Mouse (Mus musculus): ENCODE results near the gene Slc19a3. TPM values are rescaled to one million over a fixed set of nuclear protein-coding genes. Genes with fewer than 3 reads are reported as not detected.

The Slc19a3 gene
- 0.51 and 0.80 TPM in 2 replicates for polyA plus RNA-seq (2014; fragmentation: Nextera tagmentation; extraction: Ambion mirVana)

DNA sequence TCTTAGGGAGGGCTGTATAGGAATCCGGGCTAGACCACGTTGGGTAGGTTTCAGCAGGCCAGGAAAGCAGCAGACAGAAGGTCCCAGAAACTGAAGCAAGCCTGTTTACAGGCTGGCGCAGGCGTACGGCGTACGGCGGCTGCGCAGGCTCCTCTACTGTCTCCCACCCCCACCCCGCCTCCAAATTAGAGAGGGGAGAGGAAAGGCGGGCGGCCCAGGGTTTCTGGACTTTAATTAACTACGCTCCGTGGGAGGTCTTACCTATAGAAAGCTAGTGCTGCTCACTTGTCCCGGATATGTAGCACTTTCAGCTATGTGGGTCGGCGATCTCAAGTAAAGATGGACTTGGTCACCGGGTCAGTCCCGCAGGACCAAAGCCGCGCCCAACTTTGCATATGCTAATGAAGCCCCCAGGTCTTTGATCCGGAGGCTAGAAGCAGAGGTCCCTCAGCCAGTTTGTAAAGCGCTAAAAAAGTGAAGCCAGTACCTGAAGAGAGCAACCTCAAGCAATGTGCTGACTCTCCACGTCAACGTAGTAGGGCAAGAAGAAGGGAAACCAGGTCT, at the start of gene Slc19a3:
Gene Slc19a3 (minus strand): TSS at position 340 of the 564 bp plus-strand sequence.
- TF ChIP-seq CTCF (IDR thresholded peaks at IDR 0.05; ENCODE audit: low read depth) = no peak
- peak; percentile 97 for ATAC-seq (ENCODE audit: insufficient read depth)
- no peaks in the 10 kb centered on the region for H3K9me3 ChIP-seq (ENCODE audit: low read depth, low read length)
- 1% methylated on average over 25 of the region's 25 CpGs for WGBS
- peak within 1 kb of the TSS; percentile 73 for H3K4me2 ChIP-seq
- peak; percentile 80 for DNase-seq
- peak within 1 kb of the TSS; percentile 59 for H3K9ac ChIP-seq
- H3K27ac ChIP-seq (ENCODE audit: low read depth) = no peak within 1 kb of the TSS
- no peaks in the 10 kb centered on the region for H3K36me3 ChIP-seq (ENCODE audit: insufficient read depth)
- H3K4me1 ChIP-seq (ENCODE audit: insufficient read depth) = no peaks in the 10 kb centered on the region
- H3K27me3 ChIP-seq (ENCODE audit: insufficient read depth, low read length) = no peaks in the 10 kb centered on the region
- H3K4me3 ChIP-seq (ENCODE audit: low read depth, low read length) = peak within 1 kb of the TSS; percentile 48

DNA sequence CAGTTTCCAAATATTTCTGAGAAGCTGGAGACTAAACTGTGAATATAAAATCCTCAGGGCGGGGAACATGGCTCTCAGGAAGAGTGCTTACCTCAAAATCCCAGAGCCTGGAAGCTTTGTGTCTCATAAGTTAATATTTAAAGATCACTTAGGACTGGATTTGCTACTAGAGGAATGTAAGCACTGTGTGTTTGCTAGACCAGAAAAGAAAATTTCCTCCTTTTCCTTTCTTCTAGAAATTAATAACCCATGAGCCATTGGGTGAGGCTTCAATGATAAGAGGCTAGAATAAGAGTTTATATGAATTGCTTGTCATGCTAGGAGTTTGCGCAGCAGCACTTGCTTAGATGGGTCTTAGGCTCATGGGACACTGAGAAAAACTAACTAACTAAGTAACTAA, 46.5 kb upstream of the Slc19a3 start:
- ATAC-seq (ENCODE audit: insufficient read depth) = peak; percentile 28
- 52% methylated on average over 2 of the region's 2 CpGs for WGBS
- H3K27ac ChIP-seq (ENCODE audit: low read depth) = no peak overlapping the region
- H3K9me3 ChIP-seq (ENCODE audit: low read depth, low read length) = no peaks in the 10 kb centered on the region
- no peak overlapping the region for H3K4me3 ChIP-seq (ENCODE audit: low read depth, low read length)
- H3K27me3 ChIP-seq (ENCODE audit: insufficient read depth, low read length) = no peaks in the 10 kb centered on the region
- H3K4me1 ChIP-seq (ENCODE audit: insufficient read depth) = no peaks in the 10 kb centered on the region
- H3K9ac ChIP-seq = no peak overlapping the region
- DNase-seq = peak; percentile 37
- H3K4me2 ChIP-seq = no peak overlapping the region
- no peaks in the 10 kb centered on the region for H3K36me3 ChIP-seq (ENCODE audit: insufficient read depth)
- no peak for TF ChIP-seq CTCF (IDR thresholded peaks at IDR 0.05; ENCODE audit: low read depth)

DNA sequence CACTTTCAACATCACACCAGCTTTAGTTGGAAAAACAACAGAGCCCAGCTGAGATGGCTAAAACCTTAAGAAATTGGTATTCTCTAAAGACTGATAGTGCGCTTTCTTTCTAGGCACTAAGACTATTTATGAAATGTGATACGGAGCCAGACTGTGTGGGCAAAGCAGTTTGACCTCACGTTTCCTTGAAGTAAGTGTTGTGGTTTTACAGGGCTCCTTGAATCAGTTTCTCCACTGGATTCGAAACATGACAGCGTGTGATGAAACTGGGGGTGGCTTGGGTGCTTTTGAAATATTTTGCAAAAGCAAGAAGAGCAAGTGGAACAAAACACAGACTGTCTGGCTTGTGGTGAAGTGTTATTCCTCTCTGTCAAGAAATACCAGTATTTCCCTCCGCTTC, 38.8 kb upstream of the Slc19a3 start:
- Histone ChIP-seq H3K4me1 (ENCODE audit: insufficient read depth) (no peaks in the 10 kb centered on the region), H3K27me3 (ENCODE audit: insufficient read depth, low read length) (no peaks in the 10 kb centered on the region), H3K4me2 (no peak overlapping the region), H3K36me3 (ENCODE audit: insufficient read depth) (no peaks in the 10 kb centered on the region), H3K9me3 (ENCODE audit: low read depth, low read length) (no peaks in the 10 kb centered on the region), H3K27ac (ENCODE audit: low read depth) (no peak overlapping the region), H3K4me3 (ENCODE audit: low read depth, low read length) (no peak overlapping the region), H3K9ac (no peak overlapping the region)
- ATAC-seq (ENCODE audit: insufficient read depth) (no peak), DNase-seq (no peak)
- TF ChIP-seq CTCF (IDR thresholded peaks at IDR 0.05; ENCODE audit: low read depth) = no peak
- WGBS = 60% methylated on average over 6 of the region's 6 CpGs

DNA sequence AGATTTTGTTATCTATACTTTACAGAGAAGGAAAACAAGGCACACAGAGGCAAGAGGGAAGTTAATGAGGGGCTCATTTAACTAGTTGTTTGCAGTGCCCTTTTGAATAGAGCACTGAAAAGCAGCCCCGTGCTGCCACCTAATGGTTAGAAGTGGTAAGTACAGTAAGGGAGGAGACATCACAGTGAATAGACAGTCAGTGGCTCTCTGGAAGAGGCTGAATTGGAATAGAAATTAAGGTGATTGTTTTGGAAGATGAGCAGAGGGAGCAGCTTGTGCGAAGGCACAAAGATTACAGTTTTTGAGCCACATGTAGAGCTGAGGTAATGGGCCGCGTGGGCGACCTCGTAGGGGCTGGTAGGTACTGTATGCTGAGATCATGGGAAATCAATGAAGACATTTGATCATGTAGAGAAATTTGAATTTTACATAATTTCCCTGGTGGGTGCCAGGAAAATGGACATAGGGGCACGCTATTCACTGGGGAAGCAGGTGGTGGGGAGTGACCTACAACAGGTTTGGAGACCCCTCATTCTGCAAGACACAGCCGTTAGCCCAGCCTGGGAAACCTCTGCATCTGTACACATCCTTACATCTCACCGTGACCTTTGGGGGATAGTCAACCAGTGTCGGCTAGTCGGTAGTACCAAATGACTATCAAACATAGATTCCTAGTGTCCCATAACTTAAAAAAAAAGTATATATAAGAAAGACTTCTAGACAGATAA, 38.1 kb upstream of the Slc19a3 start:
- 44% methylated on average over 11 of the region's 11 CpGs for WGBS
- ATAC-seq (ENCODE audit: insufficient read depth) = peak; percentile 82; the same call in 1 of the 2 replicates
- peak; percentile 86 for TF ChIP-seq CTCF (IDR thresholded peaks at IDR 0.05; ENCODE audit: low read depth)
- no peaks in the 10 kb centered on the region for H3K27me3 ChIP-seq (ENCODE audit: insufficient read depth, low read length)
- H3K27ac ChIP-seq (ENCODE audit: low read depth) = no peak overlapping the region
- H3K4me1 ChIP-seq (ENCODE audit: insufficient read depth) = no peaks in the 10 kb centered on the region
- H3K9ac ChIP-seq = peak overlapping the region; percentile 29; the same call in 1 of the 2 replicates
- H3K36me3 ChIP-seq (ENCODE audit: insufficient read depth) = no peaks in the 10 kb centered on the region
- peak overlapping the region; percentile 55 for H3K4me2 ChIP-seq
- H3K9me3 ChIP-seq (ENCODE audit: low read depth, low read length) = no peaks in the 10 kb centered on the region
- no peak overlapping the region; the same call in 1 of the 2 replicates for H3K4me3 ChIP-seq (ENCODE audit: low read depth, low read length)
- DNase-seq = peak; percentile 88

DNA sequence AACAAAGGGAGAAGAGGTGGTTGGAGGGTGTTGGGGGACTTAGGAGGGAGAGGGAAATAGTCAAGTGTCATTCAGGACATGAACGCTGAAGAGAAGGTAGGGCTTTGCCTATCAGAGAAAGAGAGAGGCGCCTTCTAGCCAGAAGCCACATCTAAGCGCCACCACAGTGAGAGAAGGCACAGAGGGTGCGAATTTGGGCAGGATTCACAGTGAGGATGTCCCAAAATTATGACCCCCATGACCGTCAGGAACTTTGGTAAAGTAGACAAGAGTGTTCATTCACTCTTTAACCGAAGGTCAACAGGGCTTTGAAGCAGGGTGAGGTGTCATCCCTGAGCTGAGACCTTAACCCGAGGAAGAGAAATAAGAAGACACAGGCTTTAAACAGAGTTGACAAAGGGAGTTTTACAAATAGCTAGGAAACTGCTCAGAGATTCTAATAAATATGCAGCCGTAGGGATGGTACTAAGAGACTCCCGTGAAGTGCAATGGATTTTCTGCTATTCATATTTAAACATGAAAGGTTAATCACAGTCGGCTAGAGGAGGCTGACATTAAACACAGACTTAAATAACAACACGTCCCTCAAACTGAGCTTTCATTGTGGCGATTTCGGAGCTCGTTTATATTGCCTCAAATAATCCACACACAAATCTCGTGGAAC, 37.4 kb upstream of the Slc19a3 start:
- Histone ChIP-seq H3K9me3 (ENCODE audit: low read depth, low read length) (no peaks in the 10 kb centered on the region), H3K27ac (ENCODE audit: low read depth) (no peak overlapping the region), H3K4me2 (peak overlapping the region; percentile 55), H3K27me3 (ENCODE audit: insufficient read depth, low read length) (no peaks in the 10 kb centered on the region), H3K4me1 (ENCODE audit: insufficient read depth) (no peaks in the 10 kb centered on the region), H3K9ac (peak overlapping the region; percentile 29; the same call in 1 of the 2 replicates), H3K36me3 (ENCODE audit: insufficient read depth) (no peaks in the 10 kb centered on the region), H3K4me3 (ENCODE audit: low read depth, low read length) (no peak overlapping the region; the same call in 1 of the 2 replicates)
- WGBS = 33% methylated on average over 15 of the region's 15 CpGs
- DNase-seq (no peak), ATAC-seq (ENCODE audit: insufficient read depth) (peak; percentile 17; the same call in 1 of the 2 replicates)
- no peak for TF ChIP-seq CTCF (IDR thresholded peaks at IDR 0.05; ENCODE audit: low read depth)

DNA sequence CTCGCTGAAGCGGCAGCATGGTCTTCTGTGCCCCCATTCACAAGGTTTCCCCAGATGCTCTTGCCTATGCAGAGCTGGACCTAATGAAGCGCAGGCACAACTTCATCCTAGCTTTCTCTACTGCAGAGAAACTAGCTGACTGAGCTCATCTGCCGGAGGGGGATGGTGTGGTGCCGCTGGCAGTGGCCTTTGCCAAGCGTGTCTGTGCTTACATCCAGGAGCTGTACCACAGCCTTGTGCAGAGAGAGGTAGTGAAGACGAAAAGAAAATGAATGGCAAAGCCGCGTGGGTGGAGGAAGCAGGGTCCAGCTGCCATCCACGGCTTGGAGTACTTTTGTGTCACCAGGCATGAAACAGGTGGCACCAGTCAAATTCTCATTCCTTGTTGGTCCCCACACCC, 29.0 kb upstream of the Slc19a3 start:
- no peak for ATAC-seq (ENCODE audit: insufficient read depth)
- Histone ChIP-seq H3K36me3 (ENCODE audit: insufficient read depth) (no peaks in the 10 kb centered on the region), H3K9me3 (ENCODE audit: low read depth, low read length) (no peaks in the 10 kb centered on the region), H3K27me3 (ENCODE audit: insufficient read depth, low read length) (no peaks in the 10 kb centered on the region), H3K4me2 (no peak overlapping the region), H3K27ac (ENCODE audit: low read depth) (no peak overlapping the region), H3K4me1 (ENCODE audit: insufficient read depth) (no peaks in the 10 kb centered on the region), H3K9ac (no peak overlapping the region), H3K4me3 (ENCODE audit: low read depth, low read length) (no peak overlapping the region)
- no peak for TF ChIP-seq CTCF (IDR thresholded peaks at IDR 0.05; ENCODE audit: low read depth)
- WGBS = 79% methylated on average over 10 of the region's 10 CpGs
- no peak for DNase-seq

DNA sequence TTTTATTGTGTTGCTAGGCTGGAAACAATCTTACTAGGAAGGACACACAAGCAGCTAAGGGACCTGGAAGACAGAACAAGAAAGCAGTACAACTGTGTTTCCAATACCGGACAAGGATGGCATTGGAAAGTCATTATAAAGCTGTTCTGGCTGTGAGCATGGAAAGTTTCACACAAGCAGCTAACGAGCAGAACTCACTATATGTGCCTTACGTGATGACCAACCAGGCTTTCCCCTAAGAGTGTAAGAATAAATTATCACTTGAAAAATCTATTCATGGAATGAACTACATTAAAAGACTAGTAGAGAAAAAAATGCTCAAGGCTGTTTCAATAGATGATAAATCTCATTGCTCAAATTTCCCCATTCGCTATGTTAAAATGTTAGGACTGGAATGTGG, 28.3 kb upstream of the Slc19a3 start:
- no peak overlapping the region for H3K27ac ChIP-seq (ENCODE audit: low read depth)
- no peaks in the 10 kb centered on the region for H3K4me1 ChIP-seq (ENCODE audit: insufficient read depth)
- DNase-seq (no peak), ATAC-seq (ENCODE audit: insufficient read depth) (no peak)
- 87% methylated on average over 4 of the region's 4 CpGs for WGBS
- no peaks in the 10 kb centered on the region for H3K9me3 ChIP-seq (ENCODE audit: low read depth, low read length)
- H3K27me3 ChIP-seq (ENCODE audit: insufficient read depth, low read length) = no peaks in the 10 kb centered on the region
- no peaks in the 10 kb centered on the region for H3K36me3 ChIP-seq (ENCODE audit: insufficient read depth)
- no peak overlapping the region for H3K4me3 ChIP-seq (ENCODE audit: low read depth, low read length)
- TF ChIP-seq CTCF (IDR thresholded peaks at IDR 0.05; ENCODE audit: low read depth) = no peak
- no peak overlapping the region for H3K4me2 ChIP-seq
- H3K9ac ChIP-seq = no peak overlapping the region
